Mouse (Mus musculus) heart, embryonic 11.5 days (tissue): Measurements from ENCODE around the gene Zfp444. TPM values are rescaled to one million over a fixed set of nuclear protein-coding genes. Genes with fewer than 3 reads are reported as not detected.

Experiments
- ATAC-seq: fragments of 200-750 bp; cut with Nextera tagmentation; replicated peaks from 2 replicates; pipeline ENCODE4 v1.8.0; 2017; ENCODE audit warnings: moderate library complexity; ENCODE audit not compliant: insufficient number of reproducible peaks, low FRiP score, low TSS enrichment
- H3K27ac ChIP-seq: fragments of 300-500 bp; sonication (generic); 2 replicates; pipeline ENCODE4 v1.5.1; 2014; ENCODE audit warnings: mild to moderate bottlenecking, low read depth, low read length
- H3K27me3 ChIP-seq: fragments of 300-500 bp; sonication (generic); 2 replicates; pipeline ENCODE4 v1.6.1; 2014; ENCODE audit warnings: mild to moderate bottlenecking, low read length, mixed read lengths; ENCODE audit not compliant: control insufficient read depth, insufficient read depth
- H3K36me3 ChIP-seq: fragments of 300-500 bp; sonication (generic); 2 replicates; pipeline ENCODE4 v1.6.1; 2014; ENCODE audit warnings: mild to moderate bottlenecking, low read length, moderate library complexity, mixed read lengths; ENCODE audit not compliant: control insufficient read depth, insufficient read depth
- H3K4me1 ChIP-seq: fragments of 300-500 bp; sonication (generic); 2 replicates; pipeline ENCODE4 v1.6.1; 2014; ENCODE audit warnings: low read length; ENCODE audit not compliant: control insufficient read depth, insufficient read depth
- H3K4me2 ChIP-seq: fragments of 300-500 bp; sonication (generic); 2 replicates; pipeline ENCODE4 v1.6.1; 2014; ENCODE audit warnings: mild to moderate bottlenecking, moderate library complexity
- H3K4me3 ChIP-seq: fragments of 300-500 bp; sonication (generic); 2 replicates; pipeline ENCODE4 v1.5.1; 2014; ENCODE audit warnings: low read depth, low read length
- H3K9ac ChIP-seq: fragments of 300-500 bp; sonication (generic); 2 replicates; pipeline ENCODE4 v1.6.1; 2014; ENCODE audit warnings: mild to moderate bottlenecking, low read depth, low read length, moderate library complexity
- H3K9me3 ChIP-seq: fragments of 300-500 bp; sonication (generic); replicated peaks from 2 replicates; pipeline ENCODE4 v1.6.1; 2016; ENCODE audit warnings: low read length; ENCODE audit not compliant: control insufficient read depth
- WGBS: fragments of 180-500 bp; shearing (Covaris S2); extraction: QIAGEN DNeasy Blood & Tissue Kit; methylation state at CpG from one replicate; pipeline ENCODE4 v1.1.7; 2014; ENCODE audit not compliant: insufficient replicate concordance; 5-methylcytosine and 5-hydroxymethylcytosine counted together
- polyA plus RNA-seq: library from polyadenylated mRNA; unstranded; fragments of >200 nt; fragmentation: Nextera tagmentation; extraction: Ambion mirVana; gene quantifications from 2 replicates; pipeline ENCODE4 v1.2.1, GENCODE M21; 2014

Zfp444 gene
- polyA plus RNA-seq, 1 experiment from 2014 or later = 31.4 TPM

GRCm38 (mm10) chr7:6155901-6156411 is 16.1 kb upstream of the Zfp444 start, which contains the start of gene Zfp787:
Zfp787 (minus strand) TSS chr7:6155997.
- peak; percentile 94 for ATAC-seq
- peak within 1 kb of the TSS; percentile 82 for H3K4me2 ChIP-seq
- peaks cover 23% of the 10 kb centered on the region for H3K4me1 ChIP-seq
- H3K36me3 ChIP-seq = no peaks in the 10 kb centered on the region
- H3K4me3 ChIP-seq = peak within 1 kb of the TSS; percentile 78
- no peaks in the 10 kb centered on the region for H3K9me3 ChIP-seq
- peak within 1 kb of the TSS; percentile 92 for H3K9ac ChIP-seq
- H3K27ac ChIP-seq = peak within 1 kb of the TSS; percentile 87
- no peaks in the 10 kb centered on the region for H3K27me3 ChIP-seq
- WGBS = under 1% methylated on average over 50 of the region's 54 CpGs

GRCm38 (mm10) chr7:6156901-6157472 is 15.0 kb upstream of the Zfp444 start:
- H3K27ac ChIP-seq = no peak overlapping the region
- no peaks in the 10 kb centered on the region for H3K9me3 ChIP-seq
- peak overlapping the region; percentile 82 for H3K4me2 ChIP-seq
- H3K36me3 ChIP-seq = no peaks in the 10 kb centered on the region
- 49% methylated on average over 9 of the region's 9 CpGs for WGBS
- peak overlapping the region; percentile 17; the same call in 1 of the 2 replicates for H3K9ac ChIP-seq
- no peak for ATAC-seq
- H3K4me3 ChIP-seq = peak overlapping the region; percentile 78
- peaks cover 23% of the 10 kb centered on the region for H3K4me1 ChIP-seq
- no peaks in the 10 kb centered on the region for H3K27me3 ChIP-seq

- WGBS = 31% methylated on average over 1 of the region's 1 CpGs
Measured at GRCm38 (mm10) chr7:6157479-6157878, 14.5 kb upstream of the Zfp444 start.

GRCm38 (mm10) chr7:6159604-6160003 is 12.4 kb upstream of the Zfp444 start:
- no peak overlapping the region for H3K4me2 ChIP-seq
- H3K9me3 ChIP-seq = no peaks in the 10 kb centered on the region
- ATAC-seq = no peak
- no peak overlapping the region for H3K4me3 ChIP-seq
- no peaks in the 10 kb centered on the region for H3K27me3 ChIP-seq
- H3K4me1 ChIP-seq = peaks cover 6% of the 10 kb centered on the region
- WGBS = 85% methylated on average over 3 of the region's 3 CpGs
- H3K9ac ChIP-seq = no peak overlapping the region
- H3K27ac ChIP-seq = no peak overlapping the region
- H3K36me3 ChIP-seq = no peaks in the 10 kb centered on the region

More at GRCm38 (mm10) chr7:6157479-6157878, 14.5 kb upstream of the Zfp444 start:
- Histone ChIP-seq H3K9ac (no peak overlapping the region), H3K4me2 (no peak overlapping the region; the same call in 1 of the 2 replicates), H3K4me1 (peaks cover 23% of the 10 kb centered on the region), H3K36me3 (no peaks in the 10 kb centered on the region), H3K9me3 (no peaks in the 10 kb centered on the region), H3K4me3 (no peak overlapping the region), H3K27ac (no peak overlapping the region), H3K27me3 (no peaks in the 10 kb centered on the region)
- no peak for ATAC-seq

GRCm38 (mm10) chr7:6161541-6161940 is 10.5 kb upstream of the Zfp444 start:
- 56% methylated on average over 3 of the region's 3 CpGs for WGBS
- ATAC-seq = no peak
- no peak overlapping the region for H3K9ac ChIP-seq

GRCm38 (mm10) chr7:6162172-6162571 is 9.9 kb upstream of the Zfp444 start:
- H3K4me2 ChIP-seq = no peak overlapping the region
- no peaks in the 10 kb centered on the region for H3K36me3 ChIP-seq
- no peak for ATAC-seq
- no peak overlapping the region for H3K9ac ChIP-seq
- no peak overlapping the region for H3K27ac ChIP-seq
- H3K27me3 ChIP-seq = no peaks in the 10 kb centered on the region
- H3K9me3 ChIP-seq = no peaks in the 10 kb centered on the region
- H3K4me3 ChIP-seq = no peak overlapping the region
- WGBS = 70% methylated on average over 4 of the region's 4 CpGs
- H3K4me1 ChIP-seq = no peaks in the 10 kb centered on the region

More at GRCm38 (mm10) chr7:6161541-6161940, 10.5 kb upstream of the Zfp444 start:
- no peaks in the 10 kb centered on the region for H3K9me3 ChIP-seq
- no peaks in the 10 kb centered on the region for H3K27me3 ChIP-seq
- H3K4me1 ChIP-seq = peaks cover 5% of the 10 kb centered on the region; the same call in 1 of the 2 replicates
- no peak overlapping the region for H3K27ac ChIP-seq
- H3K36me3 ChIP-seq = no peaks in the 10 kb centered on the region
- H3K4me3 ChIP-seq = no peak overlapping the region
- H3K4me2 ChIP-seq = no peak overlapping the region

GRCm38 (mm10) chr7:6164671-6165070 is 7.4 kb upstream of the Zfp444 start:
- H3K4me3 ChIP-seq = no peak overlapping the region
- no peak for ATAC-seq

GRCm38 (mm10) chr7:6169403-6169802 is 2.6 kb upstream of the Zfp444 start:
- 70% methylated on average over 3 of the region's 3 CpGs for WGBS

More at GRCm38 (mm10) chr7:6164671-6165070, 7.4 kb upstream of the Zfp444 start:
- Histone ChIP-seq H3K9me3 (no peaks in the 10 kb centered on the region), H3K9ac (no peak overlapping the region), H3K4me2 (no peak overlapping the region), H3K36me3 (no peaks in the 10 kb centered on the region), H3K27me3 (no peaks in the 10 kb centered on the region; the same call in 1 of the 2 replicates), H3K4me1 (no peaks in the 10 kb centered on the region), H3K27ac (no peak overlapping the region)
- WGBS = 55% methylated on average over 5 of the region's 5 CpGs

More at GRCm38 (mm10) chr7:6169403-6169802, 2.6 kb upstream of the Zfp444 start:
- peaks cover 4% of the 10 kb centered on the region; the same call in 1 of the 2 replicates for H3K4me1 ChIP-seq
- H3K9me3 ChIP-seq = no peaks in the 10 kb centered on the region
- no peaks in the 10 kb centered on the region; the same call in 1 of the 2 replicates for H3K27me3 ChIP-seq
- H3K27ac ChIP-seq = no peak overlapping the region
- no peak overlapping the region for H3K9ac ChIP-seq
- ATAC-seq = no peak
- no peak overlapping the region for H3K4me3 ChIP-seq
- H3K36me3 ChIP-seq = no peaks in the 10 kb centered on the region
- H3K4me2 ChIP-seq = no peak overlapping the region
